Mouse (Mus musculus) 3134 (cell line): Measurements from ENCODE around the gene Ascc3.

Source experiments
- DNase-seq: peaks from one replicate; pipeline ENCODE4 v3.0.0-alpha.2; 2011; ENCODE audit warnings: low spot score; ENCODE audit not compliant: insufficient read length; ENCODE audit errors: extremely low read depth

Ascc3 gene

DNA sequence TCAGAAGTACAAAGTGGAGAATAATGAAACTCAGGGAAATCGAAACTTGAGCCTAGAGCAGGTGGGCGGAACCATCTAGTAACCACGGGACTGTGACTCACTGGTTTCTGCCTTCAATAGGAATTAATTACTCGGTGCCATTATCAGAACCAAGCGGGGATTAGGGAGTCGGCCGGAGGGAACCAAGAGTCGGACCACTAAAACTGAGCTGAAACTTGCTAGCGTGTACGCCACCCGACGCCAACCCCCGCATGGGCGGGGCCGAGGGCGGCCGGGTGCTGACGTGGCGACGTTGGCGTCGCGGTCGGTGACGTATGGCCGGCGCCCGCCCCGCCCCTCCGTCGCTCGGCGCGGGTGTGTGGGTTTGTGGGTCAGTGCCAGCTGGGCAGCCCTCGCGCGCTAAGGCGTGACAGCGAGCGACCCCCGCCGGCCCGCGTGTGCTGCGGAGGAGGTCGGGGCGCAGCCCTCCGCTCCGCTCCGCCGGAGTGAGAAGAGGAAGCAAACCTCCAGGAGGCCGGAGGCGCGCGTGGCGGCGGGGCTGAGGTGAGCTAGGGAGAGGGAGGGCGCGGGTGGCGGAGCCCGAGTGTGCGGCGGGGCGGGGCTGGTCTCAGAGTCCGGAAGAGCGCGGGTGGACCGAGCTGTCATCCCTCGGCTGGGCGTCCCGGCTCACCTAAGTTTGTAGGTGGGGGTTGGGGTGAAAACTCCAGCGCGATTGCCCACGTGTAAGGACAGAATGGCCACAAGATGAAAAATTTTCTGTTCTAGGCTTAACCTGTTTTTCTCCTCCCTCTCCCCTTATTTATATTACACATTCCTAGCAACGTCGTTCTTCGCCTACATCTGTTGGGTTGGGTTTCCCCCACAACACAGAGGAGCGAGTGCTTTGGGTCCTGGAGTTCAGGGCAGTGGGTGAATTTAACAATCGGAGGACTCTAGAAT lies at the start of gene Ascc3:
Ascc3 (plus strand) TSS at position 315 of the 939 bp plus-strand sequence.
- peak; percentile 91 for DNase-seq

DNA sequence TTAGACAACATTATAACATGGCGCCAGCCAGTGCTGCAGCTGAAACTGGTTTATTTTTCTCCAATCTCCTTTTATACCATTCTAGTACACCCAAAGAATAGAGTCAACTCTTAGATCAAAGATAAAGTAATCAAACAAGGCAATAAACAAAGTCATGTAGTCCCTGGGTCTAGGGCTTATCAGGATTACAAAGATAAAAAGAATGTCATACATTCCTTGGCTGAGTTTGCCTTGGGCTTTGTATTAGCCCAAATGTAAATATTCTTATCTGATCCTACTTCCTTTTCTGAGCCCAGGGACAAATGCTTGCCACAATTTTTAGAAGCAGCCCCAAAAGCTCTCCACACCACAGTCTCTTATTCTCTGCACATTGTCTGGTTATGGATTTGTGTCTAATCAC lies 7.7 kb upstream of the Ascc3 start:
- no peak for DNase-seq

DNA sequence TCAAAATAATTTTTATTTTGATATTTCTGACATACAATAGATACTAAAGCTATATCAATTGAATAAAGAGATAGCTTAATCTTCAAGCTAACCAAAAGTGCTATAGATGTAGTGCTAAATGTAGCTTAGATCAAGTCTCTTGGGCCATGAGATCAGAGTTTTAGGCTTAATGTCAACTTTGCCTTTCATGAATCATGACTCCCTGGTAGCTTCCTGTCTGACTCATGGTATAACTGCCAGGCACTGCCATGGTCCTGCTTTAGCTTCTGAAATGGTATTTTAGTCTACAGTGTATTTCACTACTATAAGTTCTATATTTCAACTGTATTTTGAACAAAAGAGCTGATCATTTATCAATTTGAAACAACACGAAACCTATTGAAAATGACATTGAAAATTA lies 5.9 kb upstream of the Ascc3 start:
- peak; percentile 10 for DNase-seq

DNA sequence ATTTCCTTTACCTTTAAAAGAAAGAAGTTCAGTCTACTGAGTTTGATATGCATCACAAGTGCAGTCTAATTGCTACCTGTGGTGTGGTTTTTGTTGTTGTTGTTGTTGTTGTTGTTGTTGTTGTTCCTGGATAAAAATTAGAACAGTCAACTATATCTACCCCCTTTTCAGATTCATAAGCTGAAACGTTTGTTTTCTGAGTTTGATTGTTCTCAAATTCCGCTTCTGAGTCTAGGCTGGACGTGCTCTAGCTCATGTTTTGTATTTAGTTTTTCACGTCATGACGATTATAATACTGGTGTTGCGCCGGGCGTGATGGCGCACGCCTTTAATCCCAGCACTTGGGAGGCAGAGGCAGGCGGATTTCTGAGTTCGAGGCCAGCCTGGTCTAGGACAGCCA lies 902 bp downstream of the Ascc3 start:
- DNase-seq: peak; percentile 2

DNA sequence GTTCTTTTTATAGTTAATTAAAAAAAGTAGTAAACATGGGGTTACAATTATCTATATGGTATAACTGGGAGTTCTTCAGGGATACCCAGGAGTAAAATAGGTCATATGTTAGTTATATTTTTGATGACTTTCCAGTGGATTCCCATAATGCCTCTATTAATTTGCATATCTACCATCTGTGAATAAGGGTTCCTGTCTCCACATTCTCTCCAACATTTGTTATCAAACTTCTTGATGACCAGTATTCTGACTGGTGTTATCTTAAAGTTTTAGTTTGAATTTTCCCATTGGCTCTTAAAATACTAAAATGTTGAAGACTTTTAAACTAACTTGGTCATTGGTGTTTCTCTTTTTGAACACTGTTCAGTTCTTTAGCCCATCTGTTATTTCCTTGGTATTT lies 2.9 kb downstream of the Ascc3 start:
- DNase-seq: no peak

DNA sequence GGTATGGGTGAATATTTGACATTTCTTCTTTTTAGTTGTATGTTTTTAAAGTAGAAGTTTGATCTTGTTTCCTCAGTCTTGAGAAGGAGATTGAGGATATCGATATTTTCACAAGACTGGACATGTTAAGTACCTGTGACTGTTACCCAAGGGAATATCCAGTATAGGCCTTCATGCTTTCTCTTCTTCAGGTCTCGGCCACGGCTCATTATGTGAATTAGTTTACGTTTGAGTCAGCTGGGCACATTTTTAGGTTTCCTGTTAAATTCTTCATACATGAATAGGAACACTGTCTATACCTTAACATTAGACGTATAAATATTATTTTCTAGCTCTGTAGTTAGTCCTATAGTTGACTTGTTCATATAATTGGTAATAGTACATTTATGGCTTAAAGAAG lies 12.4 kb downstream of the Ascc3 start:
- DNase-seq: no peak

DNA sequence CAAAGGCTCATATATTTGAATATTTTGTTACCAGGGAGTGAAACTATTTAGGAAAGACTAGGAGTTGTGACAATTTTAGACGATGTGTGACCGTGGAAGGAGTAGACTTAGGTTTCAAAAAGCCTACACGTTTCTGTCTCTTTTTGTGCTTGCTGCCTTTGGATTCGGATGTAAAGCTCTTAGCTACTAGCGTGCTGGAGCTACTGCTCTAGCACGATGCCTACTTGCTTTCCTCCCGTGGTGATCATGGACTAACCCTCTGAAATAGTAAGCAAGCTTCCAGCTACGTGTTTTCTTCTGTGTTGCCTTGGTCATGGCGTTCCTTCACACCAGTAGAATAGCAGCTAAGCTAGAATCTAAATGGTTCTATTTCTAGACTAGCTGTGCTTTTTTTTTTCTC lies 21.4 kb downstream of the Ascc3 start:
- no peak for DNase-seq

DNA sequence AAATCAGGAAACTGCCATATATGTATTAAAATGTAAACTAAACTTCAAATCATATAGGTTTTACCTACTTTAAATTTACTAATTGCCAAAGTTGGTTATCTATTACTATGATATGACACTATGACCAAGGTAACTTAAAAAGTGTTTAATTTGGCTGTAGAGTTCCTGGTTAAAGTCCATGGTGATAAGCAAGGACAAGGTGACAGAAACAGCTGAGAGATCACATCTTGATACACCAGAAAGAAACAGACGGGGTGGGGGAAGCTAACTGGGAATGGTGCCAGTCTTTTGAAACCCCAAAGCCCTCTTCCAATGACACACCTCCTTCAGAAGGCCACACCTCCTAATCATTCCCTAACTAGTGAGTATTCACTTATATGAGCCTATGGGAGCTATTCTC lies 33.4 kb downstream of the Ascc3 start:
- no peak for DNase-seq

DNA sequence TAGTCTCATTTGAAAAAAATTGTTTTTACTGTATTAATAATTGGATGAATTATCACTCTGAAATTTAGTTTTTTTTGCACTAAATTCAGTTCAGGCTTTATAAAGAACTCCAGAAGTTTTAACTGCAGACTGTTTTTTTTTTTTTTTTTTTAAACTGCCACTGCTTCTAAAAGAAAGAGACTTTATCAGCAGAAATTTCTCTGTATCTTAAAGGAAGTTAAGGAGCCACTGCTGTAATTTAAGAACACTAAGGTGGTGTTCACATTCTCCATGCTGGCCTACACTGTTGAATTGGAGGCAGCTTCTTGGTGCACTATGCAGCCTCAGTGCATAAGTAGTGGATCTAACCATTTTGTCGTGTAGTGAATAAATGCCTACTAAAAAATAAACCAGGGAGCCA lies 47.1 kb downstream of the Ascc3 start:
- DNase-seq: no peak

DNA sequence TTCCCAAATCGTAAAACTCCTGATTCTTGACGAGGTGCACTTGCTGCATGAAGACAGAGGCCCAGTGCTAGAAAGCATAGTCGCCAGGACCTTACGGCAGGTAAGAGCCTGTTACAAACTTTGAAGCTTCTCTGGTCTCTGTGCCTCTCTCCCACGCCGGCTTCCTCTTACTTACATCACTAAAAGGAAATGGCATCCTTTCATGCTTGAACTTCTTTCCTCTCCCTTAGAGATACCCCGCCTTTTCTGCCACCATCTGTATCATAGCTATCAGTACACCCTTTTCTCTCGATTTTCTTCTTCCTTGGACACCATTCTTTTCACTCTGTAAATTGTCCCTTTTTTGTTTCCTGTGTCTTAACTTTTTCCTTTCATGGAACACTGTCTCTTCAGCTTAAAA lies 58.1 kb downstream of the Ascc3 start:
- no peak for DNase-seq

DNA sequence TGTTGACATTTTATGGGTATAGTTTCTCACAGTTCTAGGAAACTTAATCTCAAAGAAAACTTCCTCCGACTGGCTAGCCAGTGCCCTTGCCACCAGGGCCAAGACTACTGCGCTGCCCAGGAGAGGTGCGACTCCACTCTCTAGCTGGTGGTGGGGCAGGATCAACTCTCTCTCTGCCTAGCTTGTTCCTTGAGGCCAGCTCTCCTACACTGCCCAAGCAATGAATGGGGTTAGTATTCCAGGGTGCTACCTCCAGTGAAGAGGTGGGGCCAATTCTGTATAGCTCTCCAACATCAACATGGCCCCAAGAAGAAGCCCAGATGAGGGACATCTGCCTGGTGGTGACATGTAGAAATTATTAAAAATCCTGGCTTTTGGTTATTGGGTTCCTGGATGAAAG lies 61.1 kb downstream of the Ascc3 start:
- DNase-seq: no peak

DNA sequence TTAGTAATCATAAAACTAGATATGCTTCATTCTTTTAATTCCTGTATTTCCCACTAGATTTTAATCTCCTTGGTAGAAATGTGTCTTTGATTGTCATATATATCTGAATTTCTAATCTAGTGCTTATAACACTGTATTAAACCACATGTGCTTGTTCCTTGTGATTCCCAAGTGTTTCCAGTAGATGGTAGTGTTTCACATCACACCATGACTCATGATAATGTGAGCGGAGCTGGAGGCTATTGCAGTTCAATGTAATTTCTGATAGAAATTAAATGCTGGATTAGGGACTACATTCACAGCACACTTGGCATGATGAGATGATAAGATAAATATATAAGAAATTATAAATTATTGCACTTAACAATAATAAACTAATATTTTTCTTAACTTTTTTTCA lies 64.9 kb downstream of the Ascc3 start:
- DNase-seq: peak; percentile 1

DNA sequence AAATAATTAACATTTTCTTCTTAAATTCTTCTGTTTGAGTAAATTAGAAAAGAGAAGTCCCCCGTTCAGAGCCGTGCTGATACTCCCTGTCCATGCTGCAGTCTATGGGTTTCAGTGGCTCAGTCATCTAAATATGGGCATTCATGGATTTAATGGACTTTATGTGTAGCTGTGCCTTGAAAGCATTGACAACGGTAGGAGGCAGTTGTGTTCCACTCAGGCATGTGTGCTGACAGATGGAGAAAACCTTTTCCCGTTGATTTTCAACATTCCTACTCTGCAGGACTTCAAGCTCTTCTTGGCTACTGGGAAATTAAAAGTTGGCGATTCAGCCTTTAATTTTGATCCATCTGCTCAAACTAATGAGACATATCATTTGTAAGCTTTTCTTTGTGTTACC lies 79.0 kb downstream of the Ascc3 start:
- no peak for DNase-seq

DNA sequence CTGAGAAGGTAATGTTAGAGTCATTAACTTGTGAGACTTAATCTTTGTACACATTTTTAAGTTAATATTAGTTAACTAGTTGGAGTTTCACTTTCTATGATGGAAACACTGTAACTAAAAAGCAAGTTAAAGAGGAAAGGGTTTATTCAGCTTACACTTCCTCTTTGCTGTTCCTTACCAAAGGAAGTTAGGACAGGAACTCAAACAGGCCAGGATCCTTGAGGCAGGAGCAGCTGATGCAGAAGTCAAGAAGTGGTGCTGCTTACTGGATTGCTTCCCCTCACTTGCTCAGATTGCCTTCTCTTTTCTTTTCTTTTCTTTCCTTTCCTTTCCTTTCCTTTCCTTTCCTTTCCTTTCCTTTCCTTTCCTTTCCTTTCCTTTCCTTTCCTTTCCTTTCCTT lies 97.9 kb downstream of the Ascc3 start:
- DNase-seq: no peak

DNA sequence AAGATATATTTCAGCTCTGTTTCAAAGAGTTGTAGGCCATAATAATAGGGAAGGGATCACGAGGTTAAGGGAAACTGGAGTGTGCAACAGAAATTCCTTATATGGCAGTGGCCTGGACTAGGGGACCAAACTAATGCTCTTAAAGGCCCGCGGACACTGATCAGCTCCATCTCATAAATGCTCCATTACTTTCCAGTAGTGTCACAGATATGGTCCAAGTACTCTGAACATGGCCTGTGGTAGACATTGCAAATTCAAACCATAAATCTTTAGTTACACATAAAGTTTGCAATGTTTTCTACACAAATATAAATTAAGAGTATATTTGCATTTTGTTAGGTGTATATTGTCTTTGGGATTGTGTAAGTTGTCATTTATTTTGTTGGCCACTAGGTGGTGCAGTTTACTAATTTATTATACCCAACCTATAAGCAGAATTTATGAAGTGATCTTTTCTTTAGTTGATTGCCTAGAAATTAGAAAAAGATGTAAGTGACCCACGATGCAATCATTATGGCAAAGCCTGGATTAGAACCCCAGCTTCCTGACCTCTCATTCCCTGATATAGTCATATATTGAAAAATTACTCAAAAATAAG lies 106.5 kb downstream of the Ascc3 start:
- no peak for DNase-seq

DNA sequence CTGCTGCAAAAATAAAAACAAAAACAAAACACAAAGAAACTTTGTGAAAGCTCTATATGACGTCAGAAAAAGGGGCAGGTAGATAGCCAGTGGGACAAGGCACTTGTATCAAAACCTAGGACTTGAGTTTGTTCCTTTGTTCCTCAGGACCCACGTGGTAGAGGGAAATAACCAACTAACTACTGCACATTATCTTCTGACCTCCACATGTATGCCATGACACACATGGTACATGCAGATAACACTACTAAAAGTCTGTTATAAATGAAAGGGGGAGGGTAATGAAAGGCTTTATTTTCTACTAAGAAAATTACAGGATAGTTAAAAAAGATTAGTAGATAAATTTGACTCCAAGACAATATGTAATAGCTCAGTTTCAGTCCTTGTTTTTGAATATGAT lies 109.3 kb downstream of the Ascc3 start:
- no peak for DNase-seq

DNA sequence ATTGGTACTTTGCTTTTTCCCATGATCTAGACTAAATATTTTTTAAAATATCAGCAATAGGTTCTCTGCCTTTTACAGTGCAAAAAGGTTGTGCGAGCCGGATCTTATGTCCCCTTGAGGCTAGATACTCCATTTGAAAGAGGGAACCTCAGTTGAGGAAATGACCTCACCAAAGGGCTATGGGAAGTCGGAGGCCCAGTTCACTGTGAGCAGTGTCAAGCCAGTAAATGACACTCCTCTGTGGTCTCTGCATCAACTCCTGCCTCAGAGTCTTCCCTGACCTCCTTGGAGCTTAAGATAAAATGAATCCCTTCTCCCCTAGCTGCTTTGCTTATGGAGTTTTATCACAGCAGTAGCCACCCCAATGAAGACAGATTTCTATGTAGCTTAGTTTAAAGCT lies 109.9 kb downstream of the Ascc3 start:
- DNase-seq: no peak

DNA sequence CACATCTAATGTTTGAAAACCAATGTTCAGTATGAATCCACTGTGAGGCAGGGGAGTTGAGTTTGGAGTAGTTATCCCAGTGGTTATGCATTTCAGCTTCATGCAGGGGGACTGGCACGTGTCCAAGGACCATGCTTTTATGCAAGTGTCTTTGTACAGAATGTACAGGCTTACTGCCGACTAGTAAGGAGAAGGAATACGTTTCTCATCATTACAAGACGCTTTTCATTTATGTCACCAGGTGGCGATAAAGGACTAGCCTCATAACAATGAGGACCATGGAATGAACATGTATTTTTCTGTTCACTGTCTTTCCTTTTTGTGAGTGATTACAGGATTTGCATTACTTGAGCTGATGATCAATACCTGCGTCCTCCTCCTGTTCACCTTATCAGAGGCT lies 111.7 kb downstream of the Ascc3 start:
- no peak for DNase-seq

DNA sequence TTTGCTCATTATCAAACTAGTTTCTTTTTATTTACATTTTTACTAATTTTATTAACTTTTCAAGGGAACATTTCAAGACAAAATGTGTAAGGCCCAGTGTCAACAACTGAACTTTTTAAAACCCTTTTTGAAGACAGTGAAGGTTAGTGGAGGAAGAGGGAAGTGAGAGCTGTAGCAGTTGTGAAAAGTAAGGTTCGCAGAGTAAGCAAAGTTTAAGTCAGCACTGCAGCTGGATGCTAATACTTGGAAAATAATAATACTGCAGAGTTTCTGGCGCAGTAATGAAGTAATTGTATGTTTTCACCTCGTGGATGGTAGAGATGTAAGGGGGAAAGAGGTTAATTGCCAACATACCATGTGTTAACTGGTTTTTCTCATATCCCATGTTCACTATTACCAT lies 112.4 kb downstream of the Ascc3 start:
- DNase-seq: no peak

DNA sequence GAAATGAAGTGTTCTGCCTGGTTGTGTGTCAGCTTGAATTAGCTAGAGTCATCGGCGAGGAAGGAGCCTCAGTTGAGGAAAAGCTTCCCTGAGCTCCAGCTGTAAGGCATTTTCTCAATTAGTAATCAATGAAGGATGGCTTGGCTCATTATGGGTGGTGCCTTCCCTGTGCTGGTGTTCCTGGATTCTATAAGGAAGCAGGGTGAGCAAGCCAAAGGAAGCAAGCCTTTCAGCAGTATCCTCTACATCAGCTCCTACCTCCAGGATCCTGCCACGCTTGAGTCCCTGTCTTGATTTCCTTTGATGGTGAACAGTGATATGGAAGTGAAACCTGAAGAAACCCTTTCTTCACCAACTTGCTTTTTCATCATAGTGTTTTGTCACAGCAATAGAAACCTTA lies 118.8 kb downstream of the Ascc3 start:
- no peak for DNase-seq

DNA sequence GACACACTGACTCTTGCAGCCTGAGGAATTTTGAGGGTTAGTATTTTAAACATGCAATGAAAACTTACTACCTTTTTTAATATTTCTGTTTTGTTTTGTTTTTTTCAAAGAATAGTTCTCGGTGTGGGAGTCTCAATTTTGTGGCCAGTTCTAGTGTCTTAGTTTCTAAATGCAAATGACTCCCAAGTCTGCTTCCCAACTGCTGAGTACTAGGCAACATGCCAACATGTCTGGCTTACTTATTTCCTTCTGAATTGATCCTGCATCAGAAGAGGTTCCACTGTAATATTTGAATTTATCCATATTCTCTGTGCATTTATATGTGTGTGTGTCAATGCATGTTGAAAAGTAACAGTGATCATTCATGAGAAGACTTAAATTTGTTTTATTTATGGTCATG lies 119.3 kb downstream of the Ascc3 start:
- no peak for DNase-seq

DNA sequence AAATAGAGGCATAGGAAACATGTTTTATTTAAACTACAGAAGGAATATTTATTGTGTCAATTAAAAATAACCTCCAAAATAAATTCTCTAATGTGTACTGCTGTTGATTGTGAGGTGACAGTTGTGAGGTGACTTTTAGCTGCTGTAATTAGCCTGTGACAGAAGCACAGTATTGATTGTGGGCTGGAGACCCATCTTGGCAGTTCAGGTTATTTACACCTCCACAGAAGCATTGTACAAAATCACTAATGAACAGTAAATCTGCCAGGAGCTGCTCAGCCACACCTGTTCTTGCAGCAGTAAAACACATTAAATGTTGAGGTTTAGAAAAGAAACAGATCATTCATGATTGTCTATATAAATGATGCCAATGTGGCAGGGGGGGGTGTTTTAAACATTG lies 141.0 kb downstream of the Ascc3 start:
- no peak for DNase-seq
